Mouse (Mus musculus): ENCODE measurements around the gene Ube2a.

Ube2a gene

GRCm38 (mm10) chrX:36873765-36874164, at the start of gene Ube2a, which contains the start of gene C330007P06Rik:
TSS of gene Ube2a (plus strand) at chrX:36873900.
TSS of gene C330007P06Rik (minus strand) at chrX:36874111.
- no peak for DNase-seq (ENCODE audit: low spot score in 2 of 2)

GRCm38 (mm10) chrX:36823932-36824711, 49.6 kb upstream of the Ube2a start:
- no peak for DNase-seq (ENCODE audit: low spot score in 2 of 2)

- DNase-seq (ENCODE audit: low spot score in 2 of 2): no peak
Measured at GRCm38 (mm10) chrX:36825032-36825431, 48.7 kb upstream of the Ube2a start.

- no peak for DNase-seq (ENCODE audit: low spot score in 2 of 2)
Measured at GRCm38 (mm10) chrX:36826873-36827272, 46.8 kb upstream of the Ube2a start.

GRCm38 (mm10) chrX:36830271-36830670, 43.4 kb upstream of the Ube2a start:
- DNase-seq (ENCODE audit: low spot score in 2 of 2): no peak

GRCm38 (mm10) chrX:36831632-36832031, 42.1 kb upstream of the Ube2a start:
- DNase-seq (ENCODE audit: low spot score in 2 of 2): no peak

- peak; percentile 49 to 76 for DNase-seq (ENCODE audit: low spot score in 2 of 2)
Measured at GRCm38 (mm10) chrX:36833397-36834084, 40.2 kb upstream of the Ube2a start.

- DNase-seq (ENCODE audit: low spot score in 2 of 2): no peak
Measured at GRCm38 (mm10) chrX:36837069-36837676, 36.5 kb upstream of the Ube2a start.

- no peak for DNase-seq (ENCODE audit: low spot score in 2 of 2)
Measured at GRCm38 (mm10) chrX:36839391-36839790, 34.3 kb upstream of the Ube2a start.

GRCm38 (mm10) chrX:36841698-36842097, 32.0 kb upstream of the Ube2a start:
- DNase-seq (ENCODE audit: low spot score in 2 of 2): no peak

- no peak for DNase-seq (ENCODE audit: low spot score in 2 of 2)
Measured at GRCm38 (mm10) chrX:36843346-36843990, 30.2 kb upstream of the Ube2a start.

- no peak for DNase-seq (ENCODE audit: low spot score in 2 of 2)
Measured at GRCm38 (mm10) chrX:36847152-36847551, 26.5 kb upstream of the Ube2a start.

- no peak for DNase-seq (ENCODE audit: low spot score in 2 of 2)
Measured at GRCm38 (mm10) chrX:36852631-36853030, 21.1 kb upstream of the Ube2a start.

- peak; percentile 60 to 70 for DNase-seq (ENCODE audit: low spot score in 2 of 2)
Measured at GRCm38 (mm10) chrX:36863766-36864608, 9.7 kb upstream of the Ube2a start.

GRCm38 (mm10) chrX:36864609-36865328, 8.9 kb upstream of the Ube2a start:
- DNase-seq (ENCODE audit: low spot score in 2 of 2): no peak

GRCm38 (mm10) chrX:36870372-36870771, 3.3 kb upstream of the Ube2a start:
- DNase-seq (ENCODE audit: low spot score in 2 of 2): no peak

- DNase-seq (ENCODE audit: low spot score in 2 of 2): peak; percentile 85 to 89
Measured at GRCm38 (mm10) chrX:36874178-36874696, 537 bp downstream of the Ube2a start.

- DNase-seq (ENCODE audit: low spot score in 2 of 2): peak; percentile 8
Measured at GRCm38 (mm10) chrX:36874704-36875128, 1.0 kb downstream of the Ube2a start.

GRCm38 (mm10) chrX:36884719-36885118, 11.0 kb downstream of the Ube2a start:
- peak in 1 of 2 experiments; percentile 16 for DNase-seq (ENCODE audit: low spot score in 2 of 2)

- peak in 1 of 2 experiments; percentile 8 for DNase-seq (ENCODE audit: low spot score in 2 of 2)
Measured at GRCm38 (mm10) chrX:36898931-36899330, 25.2 kb downstream of the Ube2a start.
